In genomic region chr12:103313274-103313673, GRCm38 (mm10) we compare ENCODE assay signal across 18 mouse cellular contexts. TPM values are rescaled to one million over a fixed set of nuclear protein-coding genes. Genes with fewer than 3 reads are reported as not detected.
DNase-seq lines count a peak whose midpoint lies in the region; ATAC-seq lines count a peak whose summit lies in the region.
"Had no signal": no experiment of that assay in that cellular context is flagged by ENCODE, and none has a peak within 500 bp of the region (broad histone marks: within the 10 kb centered on the region; RNA-seq: fewer than 3 reads in every experiment).

No protein-coding gene starts in this region.

- ATAC-seq in neural tube, embryonic 11.5 days (ENCODE audit: insufficient read depth, low FRiP score, low TSS enrichment), result no peak
- ATAC-seq in hindbrain, embryonic 13.5 days (ENCODE audit: low FRiP score), result 0 out of 2 replicates have a peak, but pooled peaks have one; percentile 9
- ATAC-seq in midbrain, embryonic 14.5 days (ENCODE audit: low FRiP score, low TSS enrichment), result no peak
- ATAC-seq in monocyte, adult 5-6 weeks (replicated peaks; ENCODE audit: insufficient number of reproducible peaks, low FRiP score, low TSS enrichment, poor library complexity, severe bottlenecking), result no peak
- no peak for ATAC-seq in frontal cortex, adult (ENCODE audit: low TSS enrichment)

- peak overlapping the region; percentile 62 for H3K4me2 ChIP-seq in neural tube, embryonic 11.5 days (ENCODE audit: low read depth)
- H3K4me2 ChIP-seq in hindbrain, embryonic 13.5 days, result peak overlapping the region; percentile 58; the same call in 1 of the 2 replicates
- H3K4me2 ChIP-seq in midbrain, embryonic 14.5 days (ENCODE audit: low read length), result peak overlapping the region; percentile 59
- H3K4me2 ChIP-seq: limb, embryonic 12.5 days had no signal

- H3K27me3 ChIP-seq in neural tube, embryonic 11.5 days (ENCODE audit: control insufficient read depth, insufficient read depth, low read length), result 0 out of 2 replicates have a peak, but pooled peaks cover 2% of the 10 kb centered on the region
- H3K27me3 ChIP-seq in hindbrain, embryonic 13.5 days, result peaks cover 63% of the 10 kb centered on the region
- no peaks in the 10 kb centered on the region for H3K27me3 ChIP-seq in midbrain, embryonic 14.5 days (ENCODE audit: control insufficient read depth, insufficient read depth, low read length)

- peaks cover 41% of the 10 kb centered on the region for H3K4me1 ChIP-seq in neural tube, embryonic 11.5 days (ENCODE audit: control insufficient read depth, insufficient read depth, low read length)
- peaks cover 49% of the 10 kb centered on the region for H3K4me1 ChIP-seq in hindbrain, embryonic 13.5 days (replicated peaks)
- peaks cover 51% of the 10 kb centered on the region for H3K4me1 ChIP-seq in midbrain, embryonic 14.5 days (ENCODE audit: control insufficient read depth, insufficient read depth, low read length)

- no peak for DNase-seq in neural tube, embryonic 11.5 days (ENCODE audit: low spot score)
- DNase-seq in neural tube, embryonic 10.5 days (ENCODE audit: extremely low spot score, low spot score), result no peak
- DNase-seq in midbrain, embryonic 14.5 days, result no peak
- DNase-seq in kidney, adult 18-20 months, result no peak
- DNase-seq in urinary bladder, postnatal 14 days (ENCODE audit: low spot score), result no peak
- DNase-seq: adrenal gland, postnatal 14 days had no signal

- H3K9me3 ChIP-seq in neural tube, embryonic 11.5 days (ENCODE audit: control insufficient read depth, low read length), result no peaks in the 10 kb centered on the region
- no peaks in the 10 kb centered on the region for H3K9me3 ChIP-seq in hindbrain, embryonic 13.5 days
- no peaks in the 10 kb centered on the region for H3K9me3 ChIP-seq in midbrain, embryonic 14.5 days (ENCODE audit: control insufficient read depth, low read length)
- H3K9me3 ChIP-seq: limb, embryonic 12.5 days had no signal

- no peaks in the 10 kb centered on the region for H3K36me3 ChIP-seq in neural tube, embryonic 11.5 days (ENCODE audit: control insufficient read depth, insufficient read depth, low read length)
- no peaks in the 10 kb centered on the region for H3K36me3 ChIP-seq in hindbrain, embryonic 13.5 days
- no peaks in the 10 kb centered on the region for H3K36me3 ChIP-seq in midbrain, embryonic 14.5 days (ENCODE audit: control insufficient read depth, insufficient read depth, low read length)
- H3K36me3 ChIP-seq: limb, embryonic 12.5 days had no signal

- H3K9ac ChIP-seq in neural tube, embryonic 11.5 days (ENCODE audit: low read length), result peak overlapping the region; percentile 40
- H3K9ac ChIP-seq in hindbrain, embryonic 13.5 days, result no peak overlapping the region
- no peak overlapping the region for H3K9ac ChIP-seq in midbrain, embryonic 14.5 days (replicated peaks; ENCODE audit: low read length)
- H3K9ac ChIP-seq: limb, embryonic 12.5 days; liver, embryonic 14.5 days had no signal

- WGBS in neural tube, embryonic 11.5 days, result 57% methylated on average over 6 of the region's 6 CpGs
- WGBS in hindbrain, embryonic 13.5 days, result 37% methylated on average over 6 of the region's 6 CpGs
- WGBS in midbrain, embryonic 14.5 days, result 18% methylated on average over 6 of the region's 6 CpGs

- H3K4me3 ChIP-seq in neural tube, embryonic 11.5 days (ENCODE audit: low read depth, low read length), result no peak overlapping the region
- H3K4me3 ChIP-seq in hindbrain, embryonic 13.5 days, result no peak overlapping the region
- H3K4me3 ChIP-seq in midbrain, embryonic 14.5 days (replicated peaks; ENCODE audit: low read depth, low read length), result no peak overlapping the region
- H3K4me3 ChIP-seq: erythroblast, embryonic 14.5 days; limb, embryonic 12.5 days had no signal

- H3K27ac ChIP-seq in neural tube, embryonic 11.5 days (ENCODE audit: low read depth, low read length), result peak overlapping the region; percentile 92
- peak overlapping the region; percentile 85 for H3K27ac ChIP-seq in hindbrain, embryonic 13.5 days
- H3K27ac ChIP-seq in midbrain, embryonic 14.5 days (replicated peaks; ENCODE audit: low read depth, low read length), result peak overlapping the region; percentile 78
- H3K27ac ChIP-seq: limb, embryonic 12.5 days; liver, embryonic 14.5 days had no signal

RNA-seq across cellular contexts. Expression of gene Fam181a, which starts 2.5 kb away (rescaled TPM):
- polyA plus RNA-seq in neural tube, embryonic 11.5 days (2014; fragmentation: Nextera tagmentation; extraction: Ambion mirVana), result 23.7 and 24.2 TPM in 2 replicates
- 9.0 and 10.4 TPM in 2 replicates for polyA plus RNA-seq in hindbrain, embryonic 13.5 days (2015; fragmentation: Nextera tagmentation; extraction: Ambion mirVana)
- polyA plus RNA-seq in midbrain, embryonic 14.5 days (2014; fragmentation: Nextera tagmentation; extraction: Ambion mirVana), result 8.9 and 15.9 TPM in 2 replicates
- total RNA-seq in monocyte, adult 5-6 weeks (2017), result not detected in 3 replicates
- total RNA-seq: adrenal gland, postnatal 14 days; CH12.LX; gastrocnemius, adult 18-20 months; heart, adult 18-20 months had no signal
- polyA plus RNA-seq: erythroblast, embryonic 14.5 days; heart, embryonic 16.5 days; kidney, embryonic 14.5 days; liver, embryonic 14.5 days; spleen, adult 2 months had no signal

RNA-seq across cellular contexts. Expression of gene Asb2, which starts 42.5 kb away (rescaled TPM):
- 2.9 and 3.4 TPM in 2 replicates for polyA plus RNA-seq in neural tube, embryonic 11.5 days (2014; fragmentation: Nextera tagmentation; extraction: Ambion mirVana)
- 1.00 and 1.0 TPM in 2 replicates for polyA plus RNA-seq in hindbrain, embryonic 13.5 days (2015; fragmentation: Nextera tagmentation; extraction: Ambion mirVana)
- polyA plus RNA-seq in midbrain, embryonic 14.5 days (2014; fragmentation: Nextera tagmentation; extraction: Ambion mirVana), result 0.39 and 0.46 TPM in 2 replicates
- total RNA-seq in monocyte, adult 5-6 weeks (2017), result 0.96 to 4.0 TPM (median 1.2 TPM) in 3 replicates
